Mouse (Mus musculus) spleen, postnatal 36 days (tissue): Measurements from ENCODE around the gene Sulf2.
A peak's percentile ranks its signal among the peaks of the same experiment; 100 is the strongest.

Source experiments
- DNase-seq, 2 experiments: peaks; one replicate each; pipeline ENCODE4 v3.0.0; 2022; ENCODE audit warnings: low spot score in 2 of 2, mixed read lengths in 1 of 2

Gene Sulf2

DNA sequence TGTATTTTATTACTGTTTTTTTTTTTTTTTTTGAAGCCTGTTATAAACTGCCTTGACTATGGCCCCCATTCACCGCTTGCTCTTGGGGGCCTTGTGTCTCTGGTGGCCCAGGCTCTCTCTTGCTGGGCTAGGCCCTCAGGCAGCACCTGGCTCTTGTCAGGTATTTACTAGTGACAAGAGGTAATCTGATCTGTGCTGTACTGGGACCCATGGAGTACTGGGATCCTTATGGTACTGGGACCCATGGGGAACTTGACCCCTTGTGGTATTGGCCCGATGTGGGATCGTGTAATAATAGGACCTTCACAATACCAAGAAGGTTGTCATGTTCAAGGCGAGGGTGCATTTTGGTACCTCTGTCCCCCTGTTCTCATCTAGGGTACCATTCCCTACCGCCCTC, 4.9 kb downstream of the Sulf2 start:
- no peak for DNase-seq

DNA sequence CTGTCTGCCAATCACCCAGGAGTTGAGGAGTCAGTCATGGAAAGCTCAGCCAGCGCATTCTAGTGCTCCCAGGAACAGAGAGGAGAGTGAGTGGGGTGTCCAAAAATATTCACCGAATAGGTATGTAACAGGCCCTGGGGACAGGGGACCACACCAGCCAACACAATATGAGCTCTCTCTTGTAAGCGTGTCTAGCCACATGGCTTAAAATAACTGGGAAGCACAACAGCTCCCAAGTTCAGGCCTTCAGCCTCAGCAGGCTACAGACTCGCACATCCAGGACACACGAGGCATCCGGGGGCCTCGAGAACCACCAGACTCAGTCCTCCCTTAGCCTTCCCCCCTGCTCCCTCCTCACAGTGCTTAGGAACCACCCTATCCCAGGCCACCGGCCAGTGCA, 6.0 kb downstream of the Sulf2 start:
- DNase-seq = no peak

DNA sequence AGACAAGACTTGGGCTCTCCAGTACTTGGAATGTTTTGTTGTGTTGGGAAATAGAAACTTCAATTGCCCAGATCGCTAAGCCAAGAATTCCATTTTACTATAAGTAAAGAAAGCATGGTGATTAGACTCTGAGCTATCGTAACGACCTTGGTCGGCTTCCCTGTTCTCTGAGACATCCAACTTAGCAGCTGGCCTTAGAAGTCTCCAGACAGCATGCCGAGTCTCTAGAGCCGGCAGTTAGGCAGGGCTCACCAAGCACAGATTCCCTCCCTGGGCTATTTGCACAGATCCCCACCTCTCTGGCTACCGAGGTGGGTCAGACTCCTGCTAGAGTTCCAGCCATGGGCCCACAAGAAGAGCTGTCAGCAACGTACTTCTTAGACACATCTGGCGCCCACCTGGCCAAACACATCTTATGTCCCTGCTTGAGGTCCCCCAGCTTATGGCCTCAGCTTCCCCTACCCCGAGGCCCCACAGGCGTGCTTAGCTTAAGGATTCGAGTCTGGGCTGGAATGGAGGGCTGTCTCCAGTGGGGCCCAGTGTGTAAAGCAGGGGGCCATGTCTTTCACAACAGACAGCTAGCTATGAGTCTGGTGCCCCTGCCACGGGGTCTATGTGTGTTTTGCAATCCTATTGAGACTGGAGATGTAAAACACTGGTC, 6.7 kb downstream of the Sulf2 start:
- no peak for DNase-seq

DNA sequence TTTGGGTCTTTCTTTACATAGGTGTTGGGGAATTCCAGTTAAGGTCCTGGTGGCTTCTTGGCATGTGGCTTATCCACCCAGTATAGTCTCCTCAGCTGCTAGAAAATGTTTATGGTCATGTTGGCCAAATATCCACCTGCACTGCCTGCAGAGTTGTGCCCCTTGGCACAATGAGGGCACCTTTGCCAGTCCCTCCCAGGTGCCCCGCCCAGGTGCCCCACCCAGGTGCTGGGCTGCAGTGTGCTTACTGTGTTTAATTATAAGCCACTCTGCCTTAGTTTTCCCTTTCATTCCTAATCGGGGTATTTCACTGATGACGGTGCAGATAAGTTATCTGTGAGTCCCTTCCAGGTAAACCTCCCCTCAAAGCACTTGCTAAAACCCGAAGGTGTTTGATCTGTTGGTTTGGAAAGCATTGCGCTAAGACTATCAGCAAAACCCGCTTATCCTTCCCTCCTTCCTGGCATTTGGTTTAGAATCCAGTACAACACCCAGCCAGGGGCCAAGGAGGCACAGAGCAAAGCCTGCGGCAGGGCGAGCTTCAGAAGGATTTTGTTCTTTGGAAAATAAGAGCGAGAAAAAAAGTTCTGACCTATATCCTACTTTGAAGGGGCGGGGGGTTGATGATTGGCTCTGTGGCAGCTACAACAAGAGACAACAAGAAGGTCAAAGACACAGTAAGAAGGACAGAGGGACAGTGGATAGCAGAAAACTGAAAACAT, 7.4 kb downstream of the Sulf2 start:
- DNase-seq = no peak

DNA sequence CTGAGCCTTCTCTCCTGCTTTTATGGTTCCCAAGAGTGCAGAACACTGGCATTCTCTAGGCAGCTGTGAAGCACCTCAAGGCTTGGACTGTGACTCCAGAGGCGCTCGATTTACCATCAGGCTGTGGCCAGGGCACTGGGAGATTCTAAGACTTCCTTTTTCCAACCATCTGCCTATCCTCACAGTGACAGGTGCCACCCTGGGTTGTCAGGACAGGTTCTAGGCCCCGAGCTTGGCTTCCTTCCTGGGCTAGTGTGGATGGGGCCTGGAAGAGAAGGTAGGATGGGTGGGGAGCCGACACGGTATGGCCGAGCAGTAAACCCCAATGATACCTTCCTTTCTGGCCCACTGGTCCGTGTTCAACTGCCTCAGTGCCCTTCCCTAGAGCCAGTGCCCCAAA, 9.0 kb downstream of the Sulf2 start:
- DNase-seq = no peak

DNA sequence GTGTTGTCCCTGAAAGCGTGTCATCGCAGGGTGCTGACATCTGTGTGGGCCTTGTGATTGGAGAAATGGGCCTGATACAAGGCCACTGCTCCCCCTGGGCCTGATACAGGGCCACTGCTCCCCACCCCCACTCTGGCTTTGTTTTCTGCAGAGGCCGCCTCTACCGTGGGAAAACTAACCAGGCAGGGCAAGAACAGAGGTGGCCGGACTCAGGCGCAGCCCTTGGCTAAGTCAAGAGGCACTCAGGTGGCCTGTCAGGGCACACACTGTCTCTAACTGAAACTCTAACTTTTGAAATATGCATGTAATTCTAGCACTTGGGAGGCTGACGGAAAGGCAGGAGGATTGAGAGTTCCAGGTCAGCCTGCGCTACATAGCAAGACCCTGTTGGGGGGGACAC, 10.4 kb downstream of the Sulf2 start:
- DNase-seq = no peak

DNA sequence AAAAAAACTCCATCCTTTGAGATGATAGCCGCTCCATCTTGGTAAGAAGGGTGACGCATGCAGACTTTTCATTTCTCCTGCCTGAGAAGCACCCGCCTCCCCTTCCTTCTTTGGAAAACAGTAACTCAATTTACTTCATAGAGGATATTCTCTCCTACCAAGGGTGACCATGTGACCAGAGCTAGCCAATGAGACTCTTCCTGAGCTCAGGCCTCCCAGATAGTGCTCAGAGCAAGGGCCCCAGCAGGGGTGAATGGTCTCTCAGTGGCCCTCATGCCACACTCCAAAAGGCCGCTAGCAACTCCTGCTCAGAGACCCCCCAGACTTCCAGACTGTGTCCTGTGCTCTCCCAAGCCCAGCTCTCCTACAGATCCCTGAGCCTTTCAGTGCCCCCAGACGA, 11.6 kb downstream of the Sulf2 start:
- DNase-seq = no peak

DNA sequence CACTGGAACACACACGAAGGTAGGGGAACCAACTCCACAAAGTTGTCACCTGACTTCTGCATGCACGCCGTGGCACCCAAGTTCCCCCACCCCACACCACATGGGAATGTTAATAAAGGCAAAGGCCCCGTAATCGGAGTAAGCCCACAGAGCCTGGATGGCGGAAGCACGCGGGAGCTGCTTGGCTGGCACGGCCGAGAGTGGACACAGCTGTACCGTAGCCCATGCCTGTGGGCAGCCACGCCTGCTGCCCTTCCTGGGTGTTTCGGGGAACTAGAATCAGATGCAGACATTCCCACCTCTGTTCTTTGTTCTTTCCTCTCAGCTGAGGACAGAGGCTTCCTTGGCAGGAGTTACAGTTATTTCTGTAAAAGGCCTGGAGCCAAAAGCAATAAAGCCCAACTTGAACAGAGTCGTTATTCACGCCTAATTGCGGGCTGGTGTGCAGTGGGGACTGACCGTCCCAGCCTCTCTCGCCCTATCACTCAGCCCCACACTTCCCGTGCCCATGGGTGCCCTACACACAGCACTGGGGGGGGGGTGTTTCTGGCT, 12.8 kb downstream of the Sulf2 start:
- DNase-seq = no peak

DNA sequence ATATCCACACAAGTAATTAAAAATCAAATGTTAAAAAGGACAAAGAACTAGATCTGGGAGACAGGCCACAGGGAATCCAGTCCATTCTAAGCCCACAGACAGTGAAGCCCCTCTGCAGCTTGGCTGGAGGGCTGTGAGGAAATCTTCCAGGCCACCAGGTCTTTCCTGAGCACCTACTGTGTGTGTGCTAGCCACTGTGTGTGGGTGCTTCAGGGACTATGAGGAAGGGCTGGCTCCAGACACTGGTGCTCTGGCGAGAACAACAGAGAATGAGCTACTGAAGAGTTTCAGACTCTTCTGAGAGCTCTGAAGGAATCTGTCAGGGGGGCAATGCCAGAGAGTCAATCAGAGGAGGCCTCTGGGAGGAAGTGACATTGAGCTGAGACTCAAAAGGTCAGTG, 13.6 kb downstream of the Sulf2 start:
- no peak for DNase-seq

DNA sequence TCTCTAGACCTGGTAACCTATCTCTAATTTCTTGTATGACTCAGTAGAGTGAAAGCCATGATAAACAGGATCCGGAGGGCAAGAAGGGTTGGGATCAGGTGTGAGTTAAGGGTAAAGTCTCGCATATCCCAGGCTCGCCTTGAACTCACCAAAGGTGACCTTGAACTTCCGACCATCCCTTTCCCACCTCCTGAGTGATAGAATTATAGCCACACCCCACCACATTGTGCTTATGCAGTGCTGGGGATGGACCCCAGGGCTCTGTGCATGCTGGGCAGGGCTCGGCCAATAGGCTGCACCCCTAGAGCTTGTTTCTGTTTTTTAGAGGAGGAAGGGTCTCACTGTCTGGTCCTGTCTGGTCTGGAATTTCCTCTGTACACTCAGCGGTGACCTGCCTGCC, 14.4 kb downstream of the Sulf2 start:
- DNase-seq = no peak

DNA sequence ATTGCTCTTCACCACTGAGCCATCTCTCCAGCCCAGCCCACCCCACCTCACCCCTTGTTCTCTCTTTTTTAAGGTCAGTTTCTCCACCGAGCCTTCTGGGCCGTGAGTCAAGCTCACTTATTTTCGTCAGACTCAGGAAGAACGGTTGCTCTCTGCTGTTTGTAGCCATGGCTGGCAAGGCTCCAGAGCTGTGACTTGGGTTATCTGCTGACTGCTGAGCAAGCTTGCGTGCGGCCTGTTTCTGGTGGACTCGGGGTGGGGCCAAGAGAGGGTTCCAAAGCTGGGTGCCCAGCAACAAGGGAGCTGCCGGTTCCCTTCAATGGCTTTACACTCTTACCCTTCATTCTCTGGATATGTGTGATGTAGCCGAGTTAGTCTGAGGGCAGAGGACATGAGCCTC, 15.0 kb downstream of the Sulf2 start:
- DNase-seq = peak in 1 of 2 experiments; percentile 18

DNA sequence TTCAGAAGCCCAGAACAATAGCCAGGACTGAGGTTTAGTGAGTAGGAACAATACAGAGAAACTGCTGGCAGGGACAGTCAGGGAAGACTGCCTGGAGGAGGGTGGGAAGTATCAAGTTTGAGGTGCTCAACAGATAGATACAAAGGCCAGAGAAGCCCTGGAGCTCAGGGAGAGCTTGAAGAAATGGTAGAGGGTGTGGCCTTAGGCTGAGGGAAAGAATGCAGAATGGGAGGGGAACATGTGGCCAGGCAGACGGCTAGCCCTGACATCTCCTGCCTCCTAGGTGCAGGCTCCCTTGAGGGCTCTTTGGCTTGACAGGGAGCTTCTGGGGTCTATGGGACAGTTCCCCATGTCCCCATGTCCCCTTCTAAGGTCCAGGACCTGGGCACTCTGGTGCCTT, 17.2 kb downstream of the Sulf2 start:
- no peak for DNase-seq

DNA sequence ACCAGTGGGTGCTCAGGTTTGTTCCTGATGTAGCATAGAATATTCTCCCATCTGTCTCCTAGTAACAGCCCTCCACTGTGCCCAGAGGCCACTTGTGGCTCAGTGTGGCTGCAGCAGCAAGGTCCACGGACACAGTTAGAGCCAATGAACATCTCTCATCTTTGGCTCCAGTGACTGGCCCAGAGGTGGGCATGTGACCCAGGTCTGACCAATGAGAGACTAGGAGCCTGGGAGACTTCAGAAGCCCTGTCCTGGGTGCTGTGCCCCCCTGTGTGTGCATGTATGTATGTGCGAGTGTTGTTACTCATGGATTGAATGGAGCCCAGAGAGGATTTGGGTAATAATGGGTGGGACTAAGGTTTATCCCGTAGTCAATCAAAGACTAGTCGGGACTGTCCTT, 18.0 kb downstream of the Sulf2 start:
- no peak for DNase-seq

DNA sequence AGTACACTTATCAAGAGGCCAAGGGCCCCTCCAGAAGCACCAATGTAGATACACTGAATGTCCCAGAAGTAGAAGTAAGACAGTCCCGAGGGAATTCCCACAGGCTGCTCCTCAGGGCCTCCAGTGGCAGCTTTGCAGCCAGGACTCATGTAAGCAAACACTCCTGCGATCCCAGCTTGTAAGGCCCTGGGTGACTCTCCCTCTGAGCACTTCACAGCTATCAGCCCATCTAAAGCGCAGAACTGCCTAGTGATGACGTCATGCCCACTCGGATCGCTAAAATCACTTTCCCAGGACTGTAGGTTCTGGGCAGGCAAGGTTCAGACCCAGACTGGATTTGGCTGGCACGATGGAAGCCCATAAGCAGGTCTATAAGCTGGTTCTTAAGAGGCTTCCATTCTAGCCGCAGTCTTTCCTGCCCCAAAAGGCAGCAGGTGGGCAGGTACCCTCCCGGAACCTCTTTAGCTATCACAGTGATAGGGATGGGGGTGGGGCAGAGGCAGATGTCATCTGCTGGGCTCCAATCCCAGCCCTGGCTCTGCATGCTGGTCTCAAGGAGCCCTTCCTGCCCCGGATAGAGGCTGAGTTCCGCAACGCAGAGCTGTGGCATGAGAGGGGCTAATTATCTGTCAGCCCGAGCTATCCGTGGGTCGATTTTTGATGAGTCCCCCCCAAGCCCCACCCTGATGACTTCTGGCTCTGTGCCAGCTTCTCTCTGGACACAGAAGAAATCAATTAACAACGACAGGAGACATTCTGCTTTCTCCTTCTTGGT, 19.6 kb downstream of the Sulf2 start:
- DNase-seq = no peak

DNA sequence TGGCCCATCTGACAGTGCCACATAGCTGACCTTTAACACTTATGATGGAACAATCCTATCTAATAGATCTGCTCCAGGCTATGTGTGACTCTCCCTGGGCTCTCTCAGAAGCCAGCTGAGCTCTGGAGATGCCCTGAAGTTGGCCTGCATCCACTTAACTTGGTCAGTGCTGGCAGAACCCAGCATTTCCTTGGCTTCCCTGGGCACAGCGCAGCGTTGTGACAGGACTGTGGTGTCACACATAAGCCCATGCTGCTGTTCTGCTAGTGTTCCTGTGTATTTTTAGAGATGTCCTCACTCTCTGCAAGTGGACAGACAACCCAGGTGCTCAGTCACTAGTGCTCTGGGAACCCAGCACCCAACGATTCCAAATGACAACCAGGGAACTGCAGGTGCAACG, 26.7 kb downstream of the Sulf2 start:
- no peak for DNase-seq

DNA sequence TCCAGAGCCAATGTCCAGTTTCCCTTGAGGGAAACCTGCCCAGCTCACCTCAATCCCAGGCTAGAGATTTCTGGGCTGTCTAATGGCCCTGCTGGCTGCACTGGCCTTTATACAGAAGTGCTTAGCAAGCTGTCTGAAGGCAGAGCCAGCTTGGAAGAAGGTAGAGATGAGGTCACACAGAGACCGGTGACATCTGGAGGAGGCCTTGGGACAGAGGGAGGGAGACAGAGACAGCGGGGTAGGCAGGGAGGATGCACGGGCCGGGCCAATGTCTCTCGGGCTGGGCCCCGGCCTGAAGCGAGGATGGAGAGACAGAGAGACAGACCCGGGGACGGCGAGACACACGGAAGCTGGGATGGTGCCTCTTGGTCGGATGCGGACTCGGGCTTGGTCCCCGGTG, 27.4 kb downstream of the Sulf2 start:
- DNase-seq = no peak

DNA sequence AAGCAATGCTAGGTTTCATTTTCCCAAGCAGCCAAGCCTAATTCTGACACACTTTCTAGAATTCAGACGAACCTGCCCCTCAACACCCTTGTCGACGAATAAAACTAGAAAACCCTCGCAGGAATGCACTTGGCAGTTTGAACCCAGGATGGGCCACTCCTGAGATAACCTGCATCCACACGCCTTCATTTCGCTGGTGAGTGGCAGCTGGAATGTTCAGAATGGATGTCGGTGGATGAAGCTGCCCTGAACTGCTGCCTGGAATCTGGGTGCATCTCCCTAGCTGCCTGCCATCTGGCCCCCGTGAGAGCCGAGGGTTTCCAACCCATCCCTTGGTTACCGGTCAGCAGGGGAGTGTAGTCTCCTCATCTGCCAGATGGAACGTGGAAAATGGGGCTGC, 29.1 kb downstream of the Sulf2 start:
- no peak for DNase-seq

DNA sequence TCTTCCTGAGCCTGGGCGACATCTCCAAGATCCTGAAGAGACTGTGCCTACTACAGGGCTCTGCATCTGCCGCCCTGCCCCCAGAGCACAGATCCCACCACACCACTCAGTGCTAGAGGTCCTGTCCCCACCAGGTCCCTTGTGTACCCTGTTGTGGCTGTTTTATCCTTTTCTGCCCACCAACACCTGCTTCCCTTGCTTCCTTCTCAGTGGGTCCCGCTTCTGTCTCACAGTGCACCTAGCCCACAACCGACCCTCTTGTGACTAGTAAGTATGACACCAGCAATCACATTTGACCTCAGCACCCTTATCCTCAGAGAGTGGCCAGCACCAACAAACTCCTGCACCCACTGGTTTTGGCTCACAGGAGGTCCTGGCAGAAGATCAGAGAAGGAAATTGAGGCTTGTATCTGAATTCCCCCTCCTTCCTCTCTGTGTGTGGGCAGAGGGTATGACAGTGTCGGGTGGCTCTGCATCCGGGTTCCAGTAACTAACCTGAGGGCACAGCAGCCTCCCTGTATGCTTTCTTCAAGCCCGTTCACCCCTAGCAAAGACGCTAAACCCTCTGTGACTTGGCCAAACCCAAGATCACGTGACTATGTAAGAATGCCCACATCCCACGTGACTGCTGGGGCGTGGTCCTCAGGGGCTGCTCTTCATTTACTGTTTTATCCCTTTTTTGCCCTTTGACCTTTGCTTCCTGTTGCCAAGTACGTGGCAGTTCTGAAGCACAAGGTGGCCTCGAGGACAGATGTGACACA, 29.8 kb downstream of the Sulf2 start:
- peak in 1 of 2 experiments; percentile 4 for DNase-seq

DNA sequence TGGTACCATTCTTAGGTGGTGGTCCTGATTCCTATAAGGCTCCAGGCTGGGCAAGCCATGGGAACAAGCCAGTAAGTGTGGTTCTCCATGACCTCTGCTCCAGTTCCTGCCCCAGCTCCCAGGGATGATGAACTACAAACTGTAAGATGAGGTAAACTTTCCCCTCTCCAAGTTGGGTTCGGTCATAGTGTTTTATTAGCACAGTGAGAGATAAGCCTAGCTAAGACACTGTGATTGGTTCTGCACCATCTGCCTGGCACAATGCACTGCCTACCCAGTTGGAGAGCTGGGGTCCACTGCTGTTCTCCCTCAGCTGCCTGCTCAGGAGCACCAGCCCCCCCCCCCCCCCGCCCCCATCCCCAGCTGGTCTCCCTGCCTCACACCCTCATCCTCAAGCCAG, 30.4 kb downstream of the Sulf2 start:
- no peak for DNase-seq

DNA sequence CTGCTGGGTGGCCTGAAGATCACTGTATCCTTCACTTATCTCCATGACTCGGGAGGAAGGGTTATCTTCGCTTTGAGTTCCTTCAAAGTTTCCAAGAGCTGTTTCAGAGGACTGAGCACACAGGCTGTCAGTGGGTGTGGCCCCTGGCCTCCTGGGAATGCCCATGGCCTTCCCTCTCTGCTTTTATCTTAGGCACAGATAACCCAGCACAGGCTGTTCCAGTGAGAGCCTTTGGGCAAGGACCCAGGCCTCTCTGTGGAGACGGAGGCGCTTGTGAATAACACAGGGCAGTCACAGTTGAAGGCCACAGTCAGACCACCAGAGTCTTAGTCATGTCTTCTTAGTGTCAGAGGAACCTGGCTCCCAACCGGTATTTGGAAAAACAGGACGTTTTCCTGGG, 32.7 kb downstream of the Sulf2 start:
- no peak for DNase-seq

DNA sequence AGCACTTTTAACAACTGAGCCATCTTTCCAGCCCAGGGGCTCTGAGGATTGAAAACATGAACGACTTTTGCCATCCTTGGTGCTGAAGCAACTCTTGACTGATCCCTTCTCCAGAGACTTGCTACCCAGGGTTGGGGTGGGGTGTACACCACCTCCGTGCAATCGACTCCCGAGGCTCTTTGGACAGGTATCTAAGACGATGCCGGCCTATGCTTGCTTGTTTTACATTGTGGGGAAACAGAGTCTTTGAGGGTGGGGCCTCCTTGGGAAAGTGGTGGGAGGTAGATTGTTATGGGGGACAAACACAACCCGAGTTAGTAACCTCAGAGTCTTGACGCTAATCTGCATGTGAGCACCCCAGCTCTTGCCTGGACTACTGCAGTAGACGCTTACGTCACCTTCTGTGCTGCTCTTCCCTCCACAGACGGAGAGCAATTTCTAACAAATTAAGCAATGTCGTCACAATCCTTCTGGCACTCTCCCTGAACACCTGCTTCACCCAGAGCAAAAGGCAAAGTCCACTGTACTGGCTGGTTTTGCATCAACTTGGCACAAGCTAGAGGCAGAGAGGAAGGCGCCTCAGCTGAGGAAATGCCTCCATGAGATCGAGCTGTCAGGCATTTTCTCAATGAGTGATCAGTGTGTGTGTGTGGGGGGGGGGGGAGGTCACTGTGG, 33.6 kb downstream of the Sulf2 start:
- DNase-seq = no peak
